Mouse (Mus musculus) CH12.LX (cell line): ENCODE data around the gene Nktr. TPM values are rescaled to one million over a fixed set of nuclear protein-coding genes. Genes with fewer than 3 reads are reported as not detected.
A peak's percentile ranks its signal among the peaks of the same experiment; 100 is the strongest.

Experiments
- DNase-seq: peaks from one replicate; pipeline ENCODE4 v3.0.0-alpha.2; 2013; ENCODE audit errors: extremely low read depth
- H3K27ac ChIP-seq: 2 replicates; pipeline ENCODE4 v1.5.1; 2012; ENCODE audit warnings: low read depth, mild to moderate bottlenecking, control low read depth, moderate library complexity; ENCODE audit not compliant: insufficient read depth
- H3K27me3 ChIP-seq: replicated peaks from 2 replicates; pipeline ENCODE3; 2012; ENCODE audit warnings: inconsistent platforms
- H3K36me3 ChIP-seq, 2 experiments: replicated peaks in 1 of 2; 2 replicates each; pipeline versions ENCODE3 to v1.6.1; 2012; ENCODE audit warnings: inconsistent platforms in 1 of 2, low read length in 1 of 2, mild to moderate bottlenecking in 1 of 2, mixed read lengths in 1 of 2, moderate library complexity in 1 of 2; ENCODE audit not compliant: control insufficient read depth in 1 of 2, insufficient read depth in 1 of 2
- H3K4me1 ChIP-seq, 2 experiments: 2 replicates each; pipeline ENCODE4 v1.6.1; 2012; ENCODE audit warnings: inconsistent platforms in 1 of 2, moderate library complexity in 1 of 2; ENCODE audit not compliant: insufficient read depth in 2 of 2, control insufficient read depth in 1 of 2
- H3K4me2 ChIP-seq: 2 replicates; pipeline ENCODE4 v1.6.1; 2012; ENCODE audit warnings: low read depth, mild to moderate bottlenecking, control low read depth; ENCODE audit not compliant: poor library complexity, insufficient read depth, severe bottlenecking
- H3K4me3 ChIP-seq, 3 experiments: fragments of 150-350 bp in 1 of 3; sonication (generic) in 1 of 3; replicated peaks in 1 of 3; 2 replicates each; pipeline versions ENCODE3 to v1.5.1; 2011 to 2012; ENCODE audit warnings: low read depth in 2 of 3, low read length in 2 of 3, mild to moderate bottlenecking in 2 of 3, moderate library complexity in 2 of 3, control low read depth in 1 of 3, improper control_type of control experiment in 1 of 3, inconsistent platforms in 1 of 3, mixed read lengths in 1 of 3; ENCODE audit not compliant: poor library complexity in 1 of 3
- H3K79me2 ChIP-seq: replicated peaks from 2 replicates; pipeline ENCODE4 v1.6.1; 2012; ENCODE audit warnings: mild to moderate bottlenecking, moderate library complexity; ENCODE audit not compliant: control insufficient read depth, poor library complexity, insufficient read depth, severe bottlenecking; ENCODE audit errors: extremely low read depth
- H3K9ac ChIP-seq: 2 replicates; pipeline ENCODE4 v1.6.1; 2012; ENCODE audit warnings: low read depth, mild to moderate bottlenecking, control low read depth, moderate library complexity; ENCODE audit not compliant: insufficient read depth
- H3K9me3 ChIP-seq: replicated peaks from 2 replicates; pipeline ENCODE3; 2012; ENCODE audit warnings: low read length, inconsistent platforms, mixed read lengths
- BHLHE40 ChIP-seq: IDR thresholded peaks from 2 replicates; pipeline ENCODE4 v1.6.1; 2011; ENCODE audit warnings: mild to moderate bottlenecking, low read depth, low read length, improper control_type of control experiment
- CHD1 ChIP-seq: IDR thresholded peaks from 2 replicates; pipeline ENCODE4 v1.6.1; 2012; ENCODE audit warnings: low read depth, low read length, improper control_type of control experiment, inconsistent platforms
- CHD2 ChIP-seq: IDR thresholded peaks from 2 replicates; pipeline ENCODE4 v1.6.1; 2011; ENCODE audit warnings: low read length, improper control_type of control experiment
- CTCF ChIP-seq, 2 experiments: IDR thresholded peaks in 1 of 2; conservative IDR thresholded peaks in 1 of 2; 2 replicates each; pipeline ENCODE4 v1.5.1; 2011 to 2012; ENCODE audit warnings: low read depth in 2 of 2, low read length in 2 of 2, improper control_type of control experiment in 1 of 2, inconsistent platforms in 1 of 2, mild to moderate bottlenecking in 1 of 2, moderate library complexity in 1 of 2
- E2F4 ChIP-seq: IDR thresholded peaks from 2 replicates; pipeline ENCODE4 v1.6.1; 2011; ENCODE audit warnings: low read depth, low read length, improper control_type of control experiment; ENCODE audit not compliant: insufficient replicate concordance
- ELF1 ChIP-seq: IDR thresholded peaks from 2 replicates; pipeline ENCODE4 v1.6.1; 2014; ENCODE audit warnings: low read depth, mild to moderate bottlenecking, inconsistent platforms, low read length, improper control_type of control experiment
- EP300 ChIP-seq: IDR thresholded peaks from 2 replicates; pipeline ENCODE4 v1.6.1; 2011; ENCODE audit warnings: low read length, improper control_type of control experiment
- ETS1 ChIP-seq: conservative IDR thresholded peaks from 2 replicates; pipeline ENCODE4 v1.6.1; 2012; ENCODE audit warnings: low read depth, mild to moderate bottlenecking, inconsistent platforms, low read length, improper control_type of control experiment, moderate library complexity
- GABPA ChIP-seq: IDR thresholded peaks from 2 replicates; pipeline ENCODE4 v1.6.1; 2012; ENCODE audit warnings: low read depth, low read length, improper control_type of control experiment, inconsistent platforms; ENCODE audit not compliant: insufficient replicate concordance
- HCFC1 ChIP-seq: IDR thresholded peaks from 2 replicates; pipeline ENCODE4 v1.6.1; 2012; ENCODE audit warnings: low read depth, mild to moderate bottlenecking, inconsistent platforms, low read length, improper control_type of control experiment
- IRF4 ChIP-seq: IDR thresholded peaks from 2 replicates; pipeline ENCODE4 v1.6.1; 2014; ENCODE audit warnings: low read depth, mild to moderate bottlenecking, inconsistent platforms, low read length, improper control_type of control experiment
- JUND ChIP-seq: conservative IDR thresholded peaks from 2 replicates; pipeline ENCODE4 v1.6.1; 2011; ENCODE audit warnings: low read depth, low read length, improper control_type of control experiment
- MAX ChIP-seq: IDR thresholded peaks from 2 replicates; pipeline ENCODE4 v1.6.1; 2011; ENCODE audit warnings: low read length, improper control_type of control experiment
- MXI1 ChIP-seq: IDR thresholded peaks from 2 replicates; pipeline ENCODE4 v1.6.1; 2011; ENCODE audit warnings: mild to moderate bottlenecking, low read depth, low read length, improper control_type of control experiment
- MYC ChIP-seq: IDR thresholded peaks from 2 replicates; pipeline ENCODE4 v1.6.1; 2011; ENCODE audit warnings: low read depth, mild to moderate bottlenecking, improper control_type of control experiment, low read length
- NRF1 ChIP-seq: IDR thresholded peaks from 2 replicates; pipeline ENCODE4 v1.6.1; 2014; ENCODE audit warnings: low read depth, mild to moderate bottlenecking, inconsistent platforms, low read length, improper control_type of control experiment, moderate library complexity
- PAX5 ChIP-seq: IDR thresholded peaks from 2 replicates; pipeline ENCODE4 v1.6.1; 2012; ENCODE audit warnings: low read length, inconsistent platforms, mixed read lengths
- RCOR1 ChIP-seq: conservative IDR thresholded peaks from 2 replicates; pipeline ENCODE4 v1.6.1; 2012; ENCODE audit warnings: low read depth, mild to moderate bottlenecking, inconsistent platforms, low read length, improper control_type of control experiment
- SIN3A ChIP-seq: IDR thresholded peaks from 2 replicates; pipeline ENCODE4 v1.6.1; 2012; ENCODE audit warnings: low read length, improper control_type of control experiment, inconsistent platforms
- TCF12 ChIP-seq: IDR thresholded peaks from 2 replicates; pipeline ENCODE4 v1.6.1; 2014; ENCODE audit warnings: low read depth, mild to moderate bottlenecking, inconsistent platforms, low read length, improper control_type of control experiment
- UBTF ChIP-seq: IDR thresholded peaks from 2 replicates; pipeline ENCODE4 v1.6.1; 2012; ENCODE audit warnings: low read depth, mild to moderate bottlenecking, inconsistent platforms, low read length, improper control_type of control experiment, moderate library complexity
- USF1 ChIP-seq: IDR thresholded peaks from 2 replicates; pipeline ENCODE4 v1.6.1; 2014; ENCODE audit warnings: low read depth, mild to moderate bottlenecking, inconsistent platforms, low read length, improper control_type of control experiment
- USF2 ChIP-seq: conservative IDR thresholded peaks from 2 replicates; pipeline ENCODE4 v1.6.1; 2011; ENCODE audit warnings: low read depth, low read length, improper control_type of control experiment
- ZC3H11A ChIP-seq: IDR thresholded peaks from 2 replicates; pipeline ENCODE4 v1.6.1; 2012; ENCODE audit warnings: low read depth, mild to moderate bottlenecking, inconsistent platforms, low read length, improper control_type of control experiment
- ZKSCAN1 ChIP-seq: IDR thresholded peaks from 2 replicates; pipeline ENCODE4 v1.6.1; 2012; ENCODE audit warnings: low read depth, inconsistent platforms, low read length, improper control_type of control experiment, borderline replicate concordance
- ZMIZ1 ChIP-seq: IDR thresholded peaks from 2 replicates; pipeline ENCODE4 v1.6.1; 2012; ENCODE audit warnings: low read depth, mild to moderate bottlenecking, inconsistent platforms, low read length, improper control_type of control experiment
- ZNF384 ChIP-seq: IDR thresholded peaks from 2 replicates; pipeline ENCODE4 v1.6.1; 2012; ENCODE audit warnings: low read depth, low read length, improper control_type of control experiment, inconsistent platforms
- dilution Hi-C: fragments of 300-500 bp; cut with MboI; formaldehyde crosslinking; loops from 2 replicates; pipeline ENCODE4 v1.14.3; 2020; ENCODE audit warnings: low sequenced_read_pairs; ENCODE audit not compliant: extremely low pct_unique_long_range_greater_than_20kb, extremely low pct_ligation_motif_present
- in situ Hi-C: fragments of 300-500 bp; cut with MboI; formaldehyde crosslinking; loops from 3 replicates; pipeline ENCODE4 v1.14.3; 2019; ENCODE audit warnings: low sequenced_read_pairs, low pct_ligation_motif_present, low pct_unique_long_range_greater_than_20kb, mixed read lengths
- polyA plus RNA-seq: library from polyadenylated mRNA; unstranded; fragments of >175 nt; gene quantifications from 2 replicates; pipeline ENCODE4 v1.2.1, GENCODE M21; 2012; ENCODE audit warnings: low read depth; ENCODE audit not compliant: insufficient read length
- total RNA-seq, 2 experiments: library from RNA; depleted of rRNA; stranded (reverse); fragments of 300-350 nt in 1 of 2; fragments of >200 nt in 1 of 2; gene quantifications; 2 replicates each; pipeline ENCODE4 v1.2.3; 2012 to 2014

Nktr gene
- total and polyA plus RNA-seq, 3 experiments, result 31.0 to 65.0 (median 32.2) TPM

GRCm38 (mm10) chr9:121718070-121718705 lies 781 bp upstream of the Nktr start:
- peaks cover 2 to 12% of the 10 kb centered on the region in 2 experiments for H3K36me3 ChIP-seq
- H3K79me2 ChIP-seq, result peaks cover 33% of the 10 kb centered on the region
- dilution Hi-C loops, result no loop called here
- H3K9me3 ChIP-seq, result peaks cover 10% of the 10 kb centered on the region
- H3K4me2 ChIP-seq, result peak overlapping the region; percentile 53
- no peak for DNase-seq
- H3K4me1 ChIP-seq, result peaks cover 2 to 22% of the 10 kb centered on the region in 2 experiments; a peak in 2 of 4 replicates
- no peaks in the 10 kb centered on the region for H3K27me3 ChIP-seq
- peak overlapping the region; percentile 72 for H3K27ac ChIP-seq
- peak overlapping the region; percentile 57 for H3K9ac ChIP-seq
- TF ChIP-seq MYC (peak; percentile 51; the same call in 1 of the 2 replicates), UBTF (no peak), EP300 (0 out of 2 replicates have a peak, but pooled peaks have one; percentile 17), ZKSCAN1 (no peak), ZNF384 (no peak)
- TF ChIP-seq, all 38 proteins: peak for 2
- H3K4me3 ChIP-seq, result peak overlapping the region; percentile 7 to 73 (median 47)
- in situ Hi-C loops, result no loop called here

DNA sequence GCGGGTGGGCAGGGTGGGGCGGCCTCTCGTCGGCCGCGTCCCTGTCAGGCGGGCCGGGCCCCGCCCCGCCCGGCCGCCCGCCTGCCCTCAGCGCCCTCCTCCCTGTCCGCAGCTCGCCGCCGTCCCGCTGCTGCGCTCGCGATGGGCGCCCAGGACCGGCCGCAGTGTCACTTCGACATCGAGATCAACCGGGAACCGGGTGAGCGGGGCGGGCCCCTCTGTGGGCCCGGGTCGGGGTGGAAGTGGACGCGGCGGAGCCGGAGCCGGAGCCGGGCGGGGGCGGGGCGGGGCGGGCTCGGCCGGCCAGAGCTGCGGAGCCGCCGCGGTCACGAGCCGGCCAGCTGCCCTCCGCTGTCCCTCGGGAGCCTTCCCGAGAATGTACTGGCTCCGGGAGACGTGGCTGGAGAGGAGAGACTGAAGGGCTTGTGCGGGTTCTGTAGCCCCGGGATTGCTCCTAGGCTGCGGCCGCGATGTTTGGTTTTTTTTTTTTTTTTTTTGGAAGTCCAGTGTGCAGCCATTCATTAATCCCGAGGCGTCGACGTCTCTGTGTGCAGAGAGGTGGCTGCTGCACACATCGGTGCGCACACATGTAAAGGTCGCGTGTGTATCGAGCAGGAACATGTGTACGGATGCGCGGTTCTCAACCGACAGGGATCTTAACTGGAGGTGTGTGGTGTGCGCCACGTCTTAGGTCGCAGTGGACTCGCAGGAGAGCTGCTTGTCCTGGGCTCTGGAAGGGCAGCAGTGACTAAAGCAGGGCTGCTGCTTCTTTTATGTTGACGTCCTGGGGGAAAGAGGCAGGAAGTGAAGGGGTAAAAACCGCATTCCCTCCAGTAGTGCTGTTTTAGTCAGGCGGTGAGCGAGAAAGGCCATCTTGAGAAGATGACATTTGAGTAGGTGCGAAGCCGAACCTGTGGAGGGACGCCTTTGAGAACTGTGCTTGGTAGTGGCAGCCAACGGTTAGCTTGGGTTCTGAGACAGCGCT lies 670 bp downstream of the Nktr start:
- Histone ChIP-seq H3K4me2 (peak overlapping the region; percentile 94), H3K4me1 (peaks cover 2 to 27% of the 10 kb centered on the region in 2 experiments; a peak in 2 of 4 replicates), H3K9me3 (peaks cover 10% of the 10 kb centered on the region), H3K9ac (peak overlapping the region; percentile 98), H3K27ac (peak overlapping the region; percentile 79), H3K79me2 (peaks cover 45% of the 10 kb centered on the region), H3K4me3 (peak overlapping the region; percentile 62 to 91 (median 73)), H3K27me3 (no peaks in the 10 kb centered on the region), H3K36me3 (peaks cover 0 to 4% of the 10 kb centered on the region in 2 experiments)
- in situ Hi-C loops, result no loop called here
- peak; percentile 54 for DNase-seq
- dilution Hi-C loops, result no loop called here
- TF ChIP-seq RCOR1 (no peak), ZNF384 (peak; percentile 76), E2F4 (no peak), CTCF (conservative IDR thresholded peaks at IDR 0.05 in 1 of 2, IDR thresholded peaks at IDR 0.05 in 1 of 2; ENCODE audit: low read depth in 2 of 2, low read length in 2 of 2) (no peak), CHD2 (peak; percentile 49; the same call in 1 of the 2 replicates), PAX5 (no peak), GABPA (no peak), UBTF (peak; percentile 49; the same call in 1 of the 2 replicates), SIN3A (0 out of 2 replicates have a peak, but pooled peaks have one; percentile 72), EP300 (no peak), TCF12 (0 out of 2 replicates have a peak, but pooled peaks have one; percentile 21), ELF1 (0 out of 2 replicates have a peak, but pooled peaks have one; percentile 14), IRF4 (peak; percentile 16; the same call in 1 of the 2 replicates), ZC3H11A (no peak), ETS1 (no peak), JUND (no peak), BHLHE40 (peak; percentile 73), MYC (peak; percentile 38; the same call in 1 of the 2 replicates), NRF1 (no peak), MXI1 (peak; percentile 74; the same call in 1 of the 2 replicates), MAX (peak; percentile 66; the same call in 1 of the 2 replicates), HCFC1 (no peak), USF2 (no peak), ZMIZ1 (no peak), CHD1 (peak; percentile 58; the same call in 1 of the 2 replicates), USF1 (no peak)
